Mouse (Mus musculus) ovary, postnatal 14 days (tissue): ENCODE data around the gene Mrpl45.
"Not testable (repeated sequence)": the region's sequence is repeated elsewhere in the genome, so short reads cannot be mapped to it uniquely, and the experiment has no call there.

Source experiments
- DNase-seq: peaks from one replicate; pipeline ENCODE4 v3.0.0; 2022; ENCODE audit warnings: low spot score

Gene Mrpl45

DNA sequence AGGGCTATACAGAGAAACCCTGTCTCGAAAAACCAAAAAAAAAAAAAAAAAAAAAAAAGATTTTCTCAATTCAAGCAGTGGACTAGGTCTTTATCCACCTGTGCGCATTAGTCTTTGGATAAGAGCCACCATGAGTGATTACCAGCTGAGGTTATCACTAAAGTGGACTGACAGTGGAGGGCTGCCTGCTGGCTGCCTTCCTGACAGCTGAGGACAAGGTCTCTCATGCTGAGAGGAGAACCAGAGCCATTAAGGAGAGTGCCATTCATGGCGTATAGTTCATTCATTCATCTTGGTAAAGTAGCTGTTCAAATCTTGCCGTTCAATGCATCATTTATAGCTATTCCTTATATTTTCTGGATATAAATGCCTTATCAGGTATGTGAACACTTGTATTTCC is 19.0 kb upstream of the Mrpl45 start:
- DNase-seq, result no peak

DNA sequence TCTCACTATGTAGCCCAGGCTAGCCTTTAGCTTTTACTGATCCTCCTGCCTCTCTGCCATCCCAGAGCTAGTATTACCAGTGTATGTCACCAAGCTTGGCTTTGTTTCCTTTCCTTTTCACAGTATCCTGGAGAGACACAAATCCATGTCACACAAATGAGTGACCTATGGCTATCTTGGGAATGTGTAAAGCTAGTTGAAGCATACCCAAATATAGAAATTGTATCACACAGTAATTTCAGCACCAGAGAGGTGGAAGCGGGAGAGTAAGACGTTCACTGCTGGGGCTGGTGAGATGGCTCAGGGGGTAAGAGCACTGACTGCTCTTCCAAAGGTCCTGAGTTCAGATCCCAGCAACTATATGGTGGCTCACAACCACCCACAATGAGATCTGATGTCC is 15.6 kb upstream of the Mrpl45 start:
- DNase-seq, result no peak

DNA sequence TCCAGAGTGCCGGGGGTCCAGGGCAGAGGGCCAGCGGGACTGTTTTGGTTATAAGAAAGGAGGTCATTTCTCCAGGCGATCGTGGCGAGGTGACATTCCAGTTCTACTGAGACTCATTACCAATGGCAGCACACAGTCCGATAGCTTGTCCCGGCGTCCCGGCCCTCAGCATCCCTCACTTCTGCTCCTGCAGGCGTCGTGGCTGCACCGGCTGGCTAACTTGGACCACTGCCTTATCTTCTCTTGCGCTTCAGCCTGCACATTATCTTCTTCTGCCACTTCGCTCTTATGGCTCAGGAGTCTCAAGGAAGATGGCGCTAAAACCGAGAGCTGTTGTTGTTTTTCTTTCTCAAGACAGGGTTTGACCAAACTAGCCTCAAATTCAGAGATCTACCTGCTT is 14.1 kb upstream of the Mrpl45 start:
- no peak for DNase-seq

DNA sequence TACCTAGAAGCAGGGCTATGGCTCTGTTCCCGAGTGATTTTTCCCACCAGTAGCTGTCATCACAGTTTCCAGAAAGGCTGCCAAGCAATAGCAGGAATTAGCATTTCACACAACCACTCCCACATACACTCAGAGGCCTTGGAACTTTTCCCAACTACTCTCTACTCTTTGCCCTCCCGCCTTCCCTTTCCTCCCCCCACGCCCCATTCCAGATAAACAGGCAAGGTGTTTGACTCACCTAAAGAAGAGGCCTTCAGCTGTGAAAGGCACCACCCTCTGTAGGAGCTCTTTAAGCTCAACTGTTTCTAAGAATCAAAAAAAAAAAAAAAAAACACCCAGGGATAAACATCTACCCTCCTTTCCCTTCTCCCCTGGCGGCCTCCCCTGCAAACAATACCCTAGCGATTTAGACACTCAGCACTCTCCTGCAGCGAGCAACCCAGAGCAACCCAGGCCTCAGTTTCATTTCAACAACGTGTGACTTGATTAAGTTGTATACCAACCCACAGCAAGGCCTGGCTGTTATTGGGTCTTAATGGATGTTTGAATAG is 13.2 kb upstream of the Mrpl45 start:
- no peak for DNase-seq

DNA sequence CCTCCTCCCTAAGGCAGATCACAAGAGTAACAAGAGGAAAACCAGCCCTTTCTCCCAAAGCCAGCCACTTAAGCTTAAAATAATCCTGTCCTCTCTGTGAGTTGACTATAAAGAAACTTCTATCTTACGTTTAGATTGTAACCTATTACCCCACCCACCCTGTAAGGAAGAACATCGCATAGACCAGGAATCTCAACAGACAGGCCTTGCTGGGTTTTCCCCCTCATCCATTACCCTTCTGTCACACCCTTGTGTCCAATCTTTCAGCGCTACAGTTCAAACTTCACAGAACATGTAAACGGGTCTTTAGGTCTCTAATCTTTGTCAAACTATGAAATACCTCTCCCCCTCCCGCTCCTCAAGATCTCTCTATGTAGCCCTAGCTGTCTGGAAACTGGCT is 10.9 kb upstream of the Mrpl45 start:
- no peak for DNase-seq

DNA sequence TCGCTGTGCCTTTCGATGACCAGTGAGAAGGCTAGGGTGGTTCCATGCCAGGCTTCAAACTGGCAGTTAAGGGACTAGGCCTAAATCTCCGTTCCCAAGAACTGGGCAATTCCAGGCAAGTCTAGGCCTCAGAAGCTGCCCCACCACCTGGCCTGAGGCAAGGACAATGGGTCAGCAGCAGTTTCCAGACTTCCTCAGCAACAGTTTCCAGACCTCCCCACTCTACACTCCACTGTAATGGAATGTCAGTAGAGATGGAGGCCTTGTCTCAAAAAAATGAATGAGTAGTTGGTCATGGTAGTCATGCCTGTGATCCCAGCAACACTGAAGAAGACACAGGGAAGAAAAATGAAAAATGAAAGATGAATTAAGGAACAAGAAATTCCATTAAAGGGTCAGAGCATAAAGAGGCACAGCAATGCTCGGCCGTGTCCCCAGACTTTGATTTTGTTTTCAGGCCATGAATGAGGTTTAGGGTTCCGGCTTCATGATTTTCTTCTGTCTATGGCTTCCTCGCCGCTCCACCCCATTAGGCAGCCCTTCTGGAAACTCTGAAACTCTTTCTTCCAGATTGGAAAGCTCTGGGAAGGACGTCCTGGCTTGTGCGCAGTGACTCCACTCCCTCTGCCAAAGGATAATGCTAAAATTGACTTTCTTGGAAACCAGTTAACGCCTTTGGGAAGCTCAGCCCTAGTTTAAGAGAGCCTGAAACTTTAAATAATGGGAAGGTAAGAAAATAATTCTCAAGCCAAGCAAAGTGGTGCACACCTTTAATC is 8.0 kb upstream of the Mrpl45 start:
- DNase-seq, result no peak

DNA sequence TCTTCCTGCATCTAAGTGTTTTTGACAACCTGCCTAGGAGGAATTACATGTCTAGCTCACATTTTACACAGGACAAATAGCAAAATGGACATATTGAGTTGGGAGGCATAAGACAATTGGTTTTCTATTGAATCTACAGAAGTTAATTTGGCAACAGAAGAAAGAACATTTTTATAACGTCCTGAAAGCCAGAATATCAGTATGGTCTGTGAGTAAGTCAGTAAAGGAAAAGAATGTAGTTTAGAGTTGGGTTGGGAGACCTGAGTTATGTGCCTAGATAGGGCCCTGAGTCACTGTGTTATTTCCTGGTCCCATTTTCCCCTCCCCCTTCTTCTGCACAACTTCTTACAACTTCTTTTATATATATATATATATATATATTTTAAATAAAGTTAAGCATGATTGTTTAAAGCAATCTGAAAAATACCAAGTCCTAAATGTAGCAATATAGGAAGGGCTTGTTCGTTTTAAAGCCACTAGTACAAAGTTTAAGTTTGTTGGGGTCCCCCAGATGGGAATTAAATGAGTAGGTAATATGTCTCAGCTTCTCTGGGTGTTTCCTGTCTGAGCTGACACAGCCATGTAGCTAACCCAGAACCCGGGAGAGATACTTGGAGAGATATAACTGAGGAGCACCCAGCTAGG is 6.6 kb upstream of the Mrpl45 start:
- no peak for DNase-seq

DNA sequence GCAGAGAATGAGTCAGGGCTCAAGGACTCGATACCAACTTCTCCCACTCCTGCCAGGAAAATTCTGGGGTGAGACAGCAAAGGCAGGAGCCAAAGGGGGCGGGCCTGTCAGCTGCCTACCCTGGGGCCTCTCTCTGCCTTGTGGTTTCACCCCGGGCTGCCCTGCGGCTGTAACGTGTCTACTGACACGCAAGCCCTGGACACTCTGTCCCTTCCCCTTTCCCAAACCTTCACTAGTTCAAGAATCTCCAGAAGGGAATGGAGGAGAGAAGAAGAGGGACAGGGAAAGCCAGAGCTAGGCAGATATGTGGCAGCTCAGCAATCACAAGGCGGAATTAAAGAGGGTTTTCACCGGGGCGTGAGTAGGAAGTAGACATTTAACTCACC is 6.1 kb upstream of the Mrpl45 start:
- DNase-seq, result no peak

DNA sequence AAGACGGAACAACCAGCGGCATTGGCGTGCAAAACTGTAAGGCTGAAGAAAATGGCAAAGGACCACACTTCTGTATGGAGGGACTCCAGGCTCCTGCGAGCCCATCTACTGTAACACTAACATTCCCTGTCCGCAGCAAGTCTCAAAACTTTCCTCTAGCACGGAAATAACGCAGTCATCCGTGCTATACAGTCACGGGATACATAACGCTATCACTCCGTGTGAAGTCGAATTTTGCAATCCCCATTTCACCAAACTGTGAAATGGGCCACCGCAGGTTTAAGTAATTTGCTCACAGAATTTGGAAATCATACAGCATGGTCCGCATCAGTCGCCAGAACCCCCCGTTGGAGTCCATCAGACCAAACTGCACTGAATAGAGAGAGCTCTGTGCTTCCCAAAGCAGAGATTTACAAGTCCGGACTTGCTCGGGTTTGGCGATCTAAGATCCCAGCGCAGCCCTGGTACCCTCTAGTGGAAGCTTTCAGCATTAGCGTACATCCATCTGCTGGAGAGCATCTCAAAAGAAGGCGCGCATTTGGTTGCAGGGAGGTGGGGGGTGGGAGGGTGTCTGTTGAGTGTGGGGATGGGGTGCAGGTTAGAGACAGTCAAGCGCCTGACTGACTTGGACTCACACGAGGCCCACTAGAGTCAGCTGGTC is 5.5 kb upstream of the Mrpl45 start:
- peak; percentile 59 for DNase-seq

DNA sequence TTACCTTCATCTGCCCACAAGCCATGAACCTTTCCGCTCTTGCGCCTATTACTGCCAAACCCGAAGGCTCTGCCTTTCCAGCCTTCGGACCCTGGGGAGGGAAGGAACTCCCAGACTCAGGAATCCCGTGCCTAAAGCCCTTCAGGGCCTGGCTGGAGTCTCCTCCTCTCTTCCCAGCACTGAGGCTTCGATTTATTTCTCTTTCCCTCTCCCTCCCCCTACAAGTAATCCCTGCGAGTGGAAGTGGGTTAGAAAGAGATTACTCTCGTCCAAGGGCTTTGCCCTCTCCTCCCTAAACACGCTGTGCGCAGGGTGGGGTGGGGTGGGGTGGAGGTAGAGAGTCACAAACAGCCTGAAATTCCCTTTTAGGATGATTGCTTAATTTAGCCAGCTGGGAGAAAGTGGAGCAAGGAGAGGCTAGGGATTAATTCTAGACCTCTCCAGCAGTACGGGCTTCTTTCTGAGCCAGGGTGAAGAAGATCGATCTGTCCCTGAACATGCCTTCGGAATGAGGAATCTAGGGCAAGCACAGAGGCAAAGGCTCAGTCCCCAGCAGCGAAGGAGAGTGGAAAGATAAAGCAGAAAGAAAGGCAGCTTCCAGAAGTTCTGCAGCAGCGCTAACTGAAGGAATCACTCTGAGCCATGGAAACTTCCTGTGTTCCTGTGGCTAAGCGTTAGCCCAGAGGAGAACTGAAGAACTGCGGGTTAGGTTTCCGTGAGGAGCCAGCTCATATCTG is 4.5 kb upstream of the Mrpl45 start:
- DNase-seq, result no peak

DNA sequence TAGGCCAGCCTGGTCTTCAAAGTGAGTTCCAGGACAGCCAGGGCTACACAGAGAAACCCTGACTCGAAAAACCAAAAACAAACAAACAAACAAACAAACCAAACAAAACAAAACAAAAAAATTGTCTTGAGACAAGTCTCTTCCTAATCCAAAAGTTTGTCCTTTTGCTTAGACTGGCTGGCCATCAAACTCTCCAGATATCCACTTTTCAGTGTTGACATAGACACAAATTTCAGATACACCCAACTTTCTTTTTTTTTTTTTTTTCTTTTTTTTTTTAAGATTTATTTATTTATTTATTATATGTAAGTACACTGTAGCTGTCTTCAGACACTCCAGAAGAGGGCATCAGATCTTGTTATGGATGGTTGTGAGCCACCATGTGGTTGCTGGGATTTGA is 2.6 kb upstream of the Mrpl45 start:
- DNase-seq, result not testable (repeated sequence)

DNA sequence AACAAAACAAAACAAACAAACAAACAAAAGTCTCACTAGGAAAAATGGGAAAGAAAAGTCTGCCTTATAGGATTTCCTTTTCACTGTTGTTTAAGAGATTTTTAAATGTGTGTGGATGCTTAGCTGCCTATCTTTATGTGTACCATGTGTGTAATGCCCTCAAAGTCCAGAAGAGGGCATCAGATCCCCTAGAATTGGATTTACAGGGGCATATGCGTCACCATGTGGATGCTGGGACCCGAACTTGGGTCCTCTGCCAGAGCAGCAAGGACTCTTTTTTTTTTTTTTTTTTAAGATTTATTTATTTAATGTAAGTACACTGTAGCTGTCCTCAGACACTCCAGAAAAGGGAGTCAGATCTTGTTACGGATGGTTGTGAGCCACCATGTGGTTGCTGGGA is 1.4 kb upstream of the Mrpl45 start:
- no peak for DNase-seq

DNA sequence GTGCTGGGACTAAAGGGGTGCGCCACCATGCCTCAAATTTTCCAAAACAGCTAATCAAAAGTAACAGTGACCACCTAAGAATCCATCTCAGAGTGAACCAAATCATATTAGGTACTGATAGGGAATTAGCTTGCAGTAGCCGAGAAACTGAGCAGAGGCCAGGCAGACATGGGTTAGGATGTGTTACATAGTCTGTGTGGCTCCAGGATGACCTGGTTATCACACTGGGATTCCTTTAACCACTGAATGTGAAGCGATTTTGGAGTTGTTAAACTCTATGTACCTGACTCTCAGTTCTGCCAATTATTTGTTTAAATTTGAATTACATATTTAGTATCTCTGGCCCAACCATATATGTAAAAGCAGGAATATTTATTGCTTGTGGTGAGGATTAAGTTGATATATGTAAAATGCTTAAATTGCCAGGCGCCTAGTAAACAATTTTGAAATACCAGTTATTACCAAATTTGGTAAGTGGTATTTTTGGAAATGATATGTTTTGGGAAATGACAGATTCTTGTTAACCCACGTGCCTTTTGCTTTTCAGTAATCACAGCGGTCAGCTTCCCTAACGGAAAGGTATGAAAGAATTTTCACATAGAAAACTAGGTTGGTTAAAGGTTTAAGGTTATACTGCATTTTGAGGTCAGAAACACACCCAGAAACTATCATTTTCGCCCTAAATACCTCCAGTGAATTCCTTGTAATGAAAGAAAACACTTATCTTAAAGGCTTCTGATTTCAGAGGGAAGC is 589 bp upstream of the Mrpl45 start:
- DNase-seq, result no peak

DNA sequence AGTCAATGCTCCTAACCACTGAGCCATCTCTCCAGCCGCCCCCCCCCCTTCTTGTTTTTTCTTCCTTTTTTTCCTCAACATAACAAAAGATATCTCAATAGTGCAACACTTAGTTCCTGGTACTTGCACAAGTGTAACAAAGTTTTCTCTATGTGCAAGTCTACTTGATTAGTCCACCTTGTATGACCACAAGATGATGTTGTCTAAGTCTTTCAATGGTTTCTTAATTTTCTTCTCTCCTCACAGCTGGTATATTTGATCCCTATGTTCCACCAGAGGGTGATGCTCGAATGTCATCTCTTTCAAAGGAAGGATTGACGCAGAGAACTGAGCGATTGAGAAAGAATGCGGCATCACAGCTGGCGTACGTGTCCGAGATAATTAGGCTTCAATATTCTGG is 5.7 kb downstream of the Mrpl45 start:
- no peak for DNase-seq

DNA sequence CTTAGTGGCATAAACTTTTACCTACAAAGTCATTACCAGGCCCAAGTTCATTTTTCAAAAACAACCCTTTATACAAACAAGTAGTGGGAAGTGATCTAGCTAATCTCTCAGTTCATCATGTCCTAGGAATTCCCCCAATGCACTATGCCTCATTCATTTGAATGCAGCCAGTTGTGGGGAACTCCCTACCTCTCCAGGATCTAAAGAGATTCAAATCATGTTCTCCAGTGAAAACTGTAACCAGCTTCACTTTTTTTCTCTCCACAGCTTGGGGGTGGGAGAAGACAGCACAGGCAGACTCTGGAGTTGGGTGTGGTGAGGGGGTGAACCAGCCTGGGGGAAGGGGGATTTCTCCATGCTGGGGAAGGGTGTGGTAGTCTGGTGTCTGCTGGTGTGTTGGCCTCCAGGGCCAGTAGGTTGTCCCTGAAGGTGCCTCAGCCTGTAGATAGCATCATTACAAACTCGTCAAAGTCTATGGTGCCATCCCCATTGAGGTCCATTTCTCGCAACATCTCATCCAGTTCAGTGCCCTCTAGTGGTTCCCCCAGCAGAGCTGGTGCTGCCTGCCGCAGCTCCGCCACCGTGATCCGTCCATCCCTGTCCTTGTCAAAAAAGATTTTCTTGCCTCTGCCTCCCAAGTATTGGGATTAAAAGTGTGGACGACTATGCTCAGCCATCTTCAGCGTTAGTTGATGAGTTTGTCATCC is 6.5 kb downstream of the Mrpl45 start:
- not testable (repeated sequence) for DNase-seq

DNA sequence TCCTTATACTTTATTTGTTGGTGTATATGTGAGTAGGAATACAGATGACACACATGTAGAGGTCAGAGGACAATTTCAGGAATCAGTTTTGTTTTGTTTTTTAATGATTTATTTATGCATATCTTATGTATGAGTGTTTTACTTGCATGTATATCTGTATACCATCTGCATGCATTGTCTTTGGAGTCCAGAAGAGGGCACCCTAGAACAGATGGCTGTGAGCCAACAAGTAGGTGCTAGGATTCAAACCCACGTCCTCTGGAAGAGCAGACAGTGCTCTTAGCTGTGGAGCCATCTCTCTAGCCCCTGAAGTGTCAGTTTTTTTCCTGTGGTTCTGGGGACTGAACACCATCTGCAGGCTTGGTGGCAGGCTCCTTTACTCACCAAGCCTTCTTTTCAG is 9.7 kb downstream of the Mrpl45 start:
- DNase-seq, result no peak

DNA sequence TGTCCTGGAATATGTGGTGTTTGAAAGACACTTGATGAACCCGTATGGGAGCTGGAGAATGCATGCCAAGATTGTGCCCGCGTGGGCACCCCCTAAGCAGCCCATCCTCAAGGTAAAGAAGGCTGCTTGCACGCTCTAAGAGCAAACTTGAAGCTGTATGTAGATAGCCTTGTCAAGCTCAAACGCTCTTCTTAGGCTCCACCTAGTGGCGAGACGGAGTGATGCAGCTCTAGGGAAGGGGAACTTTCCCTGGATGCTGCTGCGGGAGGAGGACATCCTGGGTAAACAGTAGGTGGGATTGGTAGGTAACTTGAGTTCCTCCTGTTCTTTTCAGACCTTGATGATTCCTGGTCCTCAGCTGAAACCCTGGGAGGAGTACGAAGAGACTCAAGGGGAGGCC is 12.6 kb downstream of the Mrpl45 start:
- peak; percentile 58 for DNase-seq

DNA sequence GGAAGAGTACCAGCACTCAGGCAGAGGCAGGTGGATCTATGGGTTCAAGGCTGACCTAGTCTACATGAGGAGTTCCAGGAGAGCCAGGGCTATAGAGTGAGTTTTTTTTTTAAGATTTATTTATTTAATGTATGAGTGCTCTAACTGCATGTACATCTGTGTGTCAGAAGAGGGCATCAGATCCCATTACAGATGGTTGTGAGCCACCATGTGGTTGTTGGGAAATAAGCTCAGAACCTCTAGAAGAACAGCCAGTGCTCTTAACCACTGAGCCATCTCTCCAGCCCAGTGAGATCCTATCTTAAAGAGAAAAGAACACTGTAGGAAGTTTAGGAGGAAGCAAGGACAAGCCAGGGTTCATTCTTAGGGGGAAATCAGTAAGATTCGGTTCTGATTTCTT is 14.8 kb downstream of the Mrpl45 start:
- DNase-seq, result no peak

DNA sequence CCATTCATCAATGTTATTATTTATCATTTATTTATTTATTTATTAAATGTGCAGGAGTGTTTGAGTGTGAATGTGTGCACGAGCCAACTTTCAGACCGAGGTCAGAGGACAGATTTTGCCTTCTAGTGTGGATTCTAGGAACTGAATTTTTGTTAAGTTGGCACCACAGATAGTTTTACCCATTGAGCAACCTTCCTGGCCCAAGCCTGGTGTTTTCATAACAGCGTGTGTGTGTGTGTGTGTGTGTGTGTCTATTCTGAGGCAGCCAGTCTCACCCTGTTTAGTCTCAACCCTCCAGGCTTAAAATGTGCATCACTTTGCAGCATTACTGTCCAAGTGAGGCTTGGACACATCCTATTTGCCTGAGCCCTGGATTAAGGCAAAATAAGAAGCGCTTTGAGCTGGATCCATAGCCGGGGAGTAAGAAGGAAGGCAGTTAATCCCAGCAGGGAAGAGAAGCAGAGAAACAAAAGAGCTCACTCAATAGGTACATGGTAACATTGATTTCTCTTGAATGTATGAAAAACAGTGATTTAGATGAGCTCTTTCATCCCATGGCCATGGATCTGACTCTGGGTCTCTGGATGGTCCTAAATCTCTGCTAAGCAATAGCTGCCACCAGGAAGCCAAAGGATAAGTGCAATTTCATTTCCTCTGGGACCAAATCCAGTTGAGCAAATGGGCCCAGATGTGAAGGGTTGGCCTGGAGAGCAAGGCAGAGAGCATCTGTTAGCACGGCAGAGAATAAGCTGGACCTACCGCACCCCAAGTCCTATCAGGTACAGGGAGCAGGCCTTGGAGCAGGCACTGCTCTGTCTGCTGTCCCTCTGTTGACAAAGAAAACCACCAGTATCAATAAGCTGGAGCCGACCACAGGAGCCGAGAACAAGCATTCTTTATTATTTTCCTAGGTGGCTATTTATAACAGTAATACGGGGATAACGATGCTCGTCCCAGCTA is 16.0 kb downstream of the Mrpl45 start:
- DNase-seq, result no peak

DNA sequence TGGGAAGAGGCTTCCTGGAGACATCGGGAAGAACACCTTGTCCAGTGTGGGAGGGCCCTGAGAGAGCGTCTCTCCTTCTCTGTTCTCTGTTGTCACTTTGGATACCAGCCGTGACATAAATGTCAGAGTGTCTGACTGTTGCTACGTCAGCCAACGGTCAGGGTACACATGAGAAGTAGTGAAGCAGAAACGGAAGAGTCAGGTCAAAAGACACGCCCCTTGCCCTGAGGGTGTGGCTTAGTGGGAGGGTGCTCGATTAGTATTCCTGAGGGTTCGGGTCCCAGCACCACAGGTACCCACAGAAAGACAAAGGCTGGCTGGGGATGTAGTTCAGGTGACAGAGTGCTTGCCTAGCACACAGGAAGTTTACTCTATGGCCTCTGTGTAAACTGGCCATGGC is 17.5 kb downstream of the Mrpl45 start:
- DNase-seq, result no peak
